Mouse (Mus musculus) kidney, postnatal 25 days (tissue): ENCODE data around the gene Acot4.
"Not testable (repeated sequence)": the region's sequence is repeated elsewhere in the genome, so short reads cannot be mapped to it uniquely, and the experiment has no call there.

Source experiments
- DNase-seq, 2 experiments: peaks; one replicate each; pipeline ENCODE4 v3.0.0; 2021; ENCODE audit warnings: mixed read lengths in 2 of 2

Acot4 gene

DNA sequence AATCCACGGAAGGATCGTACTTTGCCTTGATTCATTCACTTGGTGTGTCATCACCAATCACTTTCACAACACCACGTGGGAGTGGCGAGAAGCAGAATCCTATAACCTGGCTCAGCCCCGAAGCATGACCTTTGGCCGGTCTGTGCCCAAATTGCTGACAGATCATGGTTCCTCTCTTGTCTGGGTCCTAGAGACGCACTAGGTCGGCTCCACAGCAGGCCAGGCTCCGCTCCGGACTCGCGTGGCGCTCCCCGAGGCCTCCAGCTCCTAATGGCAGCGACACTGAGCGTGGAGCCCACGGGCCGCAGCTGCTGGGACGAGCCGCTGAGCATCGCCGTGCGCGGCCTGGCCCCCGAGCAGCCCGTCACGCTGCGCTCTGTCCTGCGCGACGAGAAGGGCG, at the start of gene Acot4:
TSS of gene Acot4 (plus strand) at position 139 of the 400 bp plus-strand sequence.
- DNase-seq = peak; percentile 82 to 92

DNA sequence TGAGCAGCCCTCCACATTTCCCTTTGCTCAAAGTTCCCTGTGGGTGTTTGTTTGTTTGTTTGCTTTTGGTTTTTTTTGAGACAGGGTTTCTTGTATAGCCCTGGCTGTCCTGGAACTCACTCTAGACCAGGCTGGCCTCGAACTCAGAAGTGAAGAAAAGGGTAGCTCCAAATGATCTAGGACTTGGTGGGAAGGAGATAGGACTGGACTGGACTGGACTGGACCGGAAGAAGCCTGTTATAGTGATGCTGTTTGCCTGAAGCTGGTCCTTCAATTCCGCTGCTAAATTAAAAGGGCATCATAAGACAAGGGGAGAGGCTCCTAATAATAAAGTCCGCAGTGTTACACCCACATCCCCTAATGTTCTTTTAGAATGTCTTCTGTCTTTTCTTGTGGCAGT, 49.7 kb upstream of the Acot4 start:
- DNase-seq = peak; percentile 18 to 39

DNA sequence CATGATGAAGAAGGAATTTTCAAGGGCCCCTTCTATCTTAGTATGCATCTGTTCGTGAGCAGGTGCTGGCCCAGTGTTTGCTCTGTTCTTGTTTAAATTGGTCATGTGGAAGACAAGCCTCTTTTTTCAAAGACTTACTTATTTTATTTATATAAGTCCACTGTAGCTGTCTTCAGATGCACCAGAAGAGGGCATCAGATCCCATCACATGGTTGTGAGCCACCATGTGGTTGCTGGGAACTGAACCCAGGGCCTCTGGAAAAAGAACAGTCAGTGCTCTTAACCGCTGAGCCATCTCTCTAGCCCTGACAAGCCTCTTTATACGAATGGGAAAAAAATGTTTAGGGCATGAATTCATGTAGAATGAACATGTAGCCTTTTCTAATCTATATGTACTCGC, 48.8 kb upstream of the Acot4 start:
- DNase-seq = no peak

DNA sequence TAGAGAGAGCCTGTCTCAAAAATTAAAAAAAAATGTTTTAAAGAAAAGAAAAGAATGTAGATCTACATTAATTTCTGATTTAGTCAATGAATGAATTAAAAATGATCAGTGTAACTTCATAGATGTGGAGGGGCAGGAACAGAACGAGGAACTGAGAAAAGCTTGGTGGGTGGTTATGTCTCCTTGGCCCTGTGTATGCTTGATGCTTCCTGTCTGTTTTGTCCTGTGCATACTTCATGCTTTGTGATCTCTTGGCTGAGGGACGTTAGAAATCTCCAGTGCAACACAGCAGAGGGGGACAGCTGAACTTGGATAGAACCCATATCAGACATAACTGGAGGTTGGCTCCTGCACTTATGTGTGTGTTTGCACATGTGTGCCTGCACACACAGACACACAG, 41.0 kb upstream of the Acot4 start:
- no peak for DNase-seq

DNA sequence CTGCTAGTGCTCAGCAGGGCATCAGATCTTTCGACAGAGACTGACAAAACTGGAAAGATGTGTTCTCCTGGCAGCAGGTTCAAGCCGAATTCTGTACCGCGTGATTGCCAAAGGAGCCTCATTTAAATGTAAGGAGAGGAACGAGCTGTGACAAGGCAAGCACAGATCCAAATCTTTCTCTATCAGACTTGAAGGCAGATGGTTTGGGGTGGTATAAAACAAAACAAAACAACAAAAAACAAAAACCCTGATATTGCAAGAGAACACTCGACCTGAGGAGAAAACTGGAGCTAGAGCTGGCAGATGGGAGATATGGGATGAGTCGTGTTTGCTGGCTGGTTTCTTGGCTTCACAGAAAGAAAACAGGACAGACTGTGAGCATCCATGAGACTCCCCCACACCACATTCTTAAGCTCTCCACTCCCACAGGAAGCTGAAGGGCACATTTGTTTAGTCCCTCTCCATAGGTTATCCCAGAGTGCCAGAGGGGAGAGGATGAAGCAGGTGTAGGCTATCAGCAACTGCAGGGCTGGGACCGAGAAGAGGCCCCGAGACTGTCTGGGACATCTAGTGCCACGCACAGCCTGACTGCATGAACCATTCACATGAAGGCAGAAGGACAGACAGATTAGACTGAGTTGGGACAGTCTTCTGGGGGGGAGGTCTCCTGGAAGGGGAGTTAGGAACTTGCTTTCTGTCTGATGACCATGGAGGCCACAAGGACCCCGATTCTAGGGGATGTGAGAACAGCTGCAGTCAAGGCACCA, 39.7 kb upstream of the Acot4 start:
- peak in 1 of 2 experiments; percentile 39 for DNase-seq

DNA sequence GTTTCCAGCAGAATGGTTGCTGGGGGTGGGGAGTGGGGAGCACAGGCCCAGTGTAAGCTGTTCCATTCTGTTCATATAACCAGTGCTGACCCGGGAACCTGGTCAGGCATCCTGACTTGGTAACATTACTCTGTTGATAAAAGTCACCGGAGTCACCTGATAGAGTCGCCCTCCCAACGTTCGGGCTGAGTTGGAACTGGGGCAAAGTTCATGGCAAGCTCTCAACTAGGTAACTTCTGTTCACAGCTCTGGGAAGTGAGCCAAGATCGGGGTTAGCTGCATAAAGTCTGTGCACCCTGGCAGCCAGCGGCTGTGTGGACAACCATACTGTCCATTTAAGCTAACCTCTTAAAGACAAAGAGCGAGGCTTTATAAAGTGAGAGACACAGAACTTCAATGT, 38.9 kb upstream of the Acot4 start:
- DNase-seq = peak; percentile 95 to 97

DNA sequence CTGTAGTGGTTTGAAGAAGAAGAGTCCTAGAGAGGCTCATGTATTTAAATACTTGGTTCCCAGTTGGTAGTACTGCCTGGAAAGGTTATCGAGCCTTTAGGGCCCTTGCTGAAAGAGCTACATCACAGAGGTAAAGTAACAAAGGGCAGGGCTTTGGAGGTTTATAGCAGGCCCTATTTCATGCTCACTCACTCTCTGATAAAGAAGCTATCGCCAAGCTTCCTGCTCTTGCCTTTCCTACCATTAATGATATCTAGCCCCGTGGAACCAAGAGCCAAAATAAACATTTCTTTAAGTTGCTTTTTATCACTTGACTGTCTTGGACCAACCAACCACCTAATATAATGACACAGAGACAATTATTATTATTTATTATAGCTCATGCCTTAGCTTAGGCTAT, 37.8 kb upstream of the Acot4 start:
- no peak for DNase-seq

DNA sequence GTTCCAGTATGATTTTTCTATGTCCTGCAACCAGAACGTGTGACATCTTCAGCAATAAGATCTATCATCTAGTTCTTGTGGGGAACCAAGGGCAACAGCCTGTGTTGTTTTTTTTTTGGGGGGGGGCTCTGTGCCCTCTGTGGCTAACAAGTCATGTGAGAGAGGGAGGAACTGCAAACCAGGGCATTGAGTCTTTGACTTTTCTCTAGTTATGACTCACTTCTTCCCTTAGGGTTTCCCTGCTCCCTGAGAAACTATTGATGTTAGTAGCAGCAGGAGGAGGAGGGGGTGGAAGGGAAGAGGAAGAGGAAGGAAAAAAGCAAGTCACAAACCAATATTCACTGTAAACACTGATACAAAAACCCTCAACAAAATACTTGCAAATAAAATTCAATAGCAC, 34.3 kb upstream of the Acot4 start:
- no peak for DNase-seq

DNA sequence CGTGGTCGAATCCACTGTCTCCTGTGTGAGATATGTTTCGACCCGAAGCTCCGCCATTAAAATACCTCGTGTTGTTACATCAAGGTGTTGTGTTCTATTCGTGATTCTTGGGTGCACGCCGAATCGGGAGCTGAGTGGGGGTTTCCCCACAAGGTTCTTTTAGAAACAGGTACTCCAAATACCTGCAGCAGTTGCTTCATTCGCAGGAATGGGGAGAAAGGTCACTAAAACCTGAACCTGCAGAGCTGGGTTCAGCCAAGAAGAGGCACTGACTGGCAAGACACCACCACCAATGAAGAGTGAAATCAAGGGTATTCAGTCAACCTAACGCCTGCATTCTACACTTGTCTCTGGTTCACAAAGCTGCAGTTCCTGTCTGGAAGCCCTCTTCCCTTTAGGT, 29.9 kb upstream of the Acot4 start:
- peak in 1 of 2 experiments; percentile 58 for DNase-seq

DNA sequence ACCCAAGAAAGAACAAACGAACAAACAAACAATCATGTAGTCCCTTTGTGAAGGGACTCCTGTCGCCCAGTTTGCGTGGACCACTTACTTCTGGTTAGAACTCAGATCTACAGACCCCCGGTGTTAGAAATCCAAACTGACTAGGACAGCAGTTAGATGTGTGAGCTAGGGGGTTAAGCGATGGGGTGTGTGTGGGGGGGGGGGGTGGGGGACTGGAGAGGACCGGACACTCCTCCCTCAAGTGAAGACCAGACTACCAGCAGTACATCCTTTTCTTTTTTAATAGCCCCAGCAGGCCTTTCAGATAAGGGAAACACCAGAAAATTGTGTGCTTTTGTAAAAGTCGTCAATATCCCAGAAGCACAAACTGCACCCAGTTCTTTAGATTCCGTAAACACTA, 29.4 kb upstream of the Acot4 start:
- DNase-seq = no peak

DNA sequence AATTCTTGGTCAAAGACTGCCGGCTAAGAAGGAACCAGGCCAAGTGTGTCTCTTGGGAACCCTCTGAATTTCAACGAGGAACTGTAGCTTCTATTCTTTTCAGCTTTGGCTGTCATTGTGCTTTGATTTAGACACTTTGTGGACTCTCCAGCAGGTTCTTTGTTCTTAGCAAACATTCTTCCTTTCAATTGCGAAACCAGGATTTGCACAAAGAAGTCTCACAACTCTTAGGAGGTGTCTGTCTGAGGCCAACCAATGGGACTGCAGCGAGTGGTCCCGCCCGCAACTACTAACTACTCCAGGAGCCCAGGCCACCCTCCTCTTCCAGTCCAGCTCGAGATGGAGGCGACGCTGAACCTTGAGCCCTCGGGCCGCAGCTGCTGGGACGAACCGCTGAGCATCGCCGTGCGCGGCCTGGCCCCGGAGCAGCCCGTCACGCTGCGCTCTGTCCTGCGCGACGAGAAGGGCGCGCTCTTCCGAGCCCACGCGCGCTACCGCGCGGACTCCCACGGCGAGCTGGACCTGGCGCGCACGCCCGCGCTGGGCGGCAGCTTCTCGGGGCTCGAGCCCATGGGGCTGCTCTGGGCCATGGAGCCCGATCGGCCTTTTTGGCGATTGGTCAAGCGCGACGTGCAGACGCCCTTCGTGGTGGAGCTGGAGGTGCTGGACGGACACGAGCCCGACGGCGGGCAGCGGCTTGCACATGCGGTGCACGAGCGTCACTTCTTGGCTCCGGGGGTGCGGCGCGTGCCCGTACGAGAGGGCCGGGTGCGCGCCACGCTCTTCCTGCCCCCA, 28.8 kb upstream of the Acot4 start, which contains the start of gene Acot1:
TSS of gene Acot1 (plus strand) at position 320 of the 795 bp plus-strand sequence.
- peak; percentile 83 to 94 for DNase-seq

DNA sequence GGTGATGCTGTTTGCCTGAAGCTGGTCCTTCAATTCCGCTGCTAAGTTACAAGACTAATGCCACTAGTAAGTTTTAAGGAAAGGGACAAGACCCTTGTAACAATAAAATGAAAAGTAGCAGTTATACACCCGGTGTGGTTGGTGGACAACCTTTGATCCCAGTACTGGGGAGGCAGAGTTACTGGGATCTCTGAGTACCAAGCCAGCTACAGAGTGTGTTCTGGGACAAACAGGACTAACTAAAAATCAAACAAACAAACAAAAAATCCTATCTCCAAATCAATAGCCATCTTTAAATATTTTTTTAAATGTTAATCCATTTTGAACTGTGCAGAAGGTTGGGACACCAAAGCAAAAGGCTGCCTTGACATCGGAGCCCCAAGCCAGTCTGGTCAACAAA, 28.0 kb upstream of the Acot4 start:
- DNase-seq = no peak

DNA sequence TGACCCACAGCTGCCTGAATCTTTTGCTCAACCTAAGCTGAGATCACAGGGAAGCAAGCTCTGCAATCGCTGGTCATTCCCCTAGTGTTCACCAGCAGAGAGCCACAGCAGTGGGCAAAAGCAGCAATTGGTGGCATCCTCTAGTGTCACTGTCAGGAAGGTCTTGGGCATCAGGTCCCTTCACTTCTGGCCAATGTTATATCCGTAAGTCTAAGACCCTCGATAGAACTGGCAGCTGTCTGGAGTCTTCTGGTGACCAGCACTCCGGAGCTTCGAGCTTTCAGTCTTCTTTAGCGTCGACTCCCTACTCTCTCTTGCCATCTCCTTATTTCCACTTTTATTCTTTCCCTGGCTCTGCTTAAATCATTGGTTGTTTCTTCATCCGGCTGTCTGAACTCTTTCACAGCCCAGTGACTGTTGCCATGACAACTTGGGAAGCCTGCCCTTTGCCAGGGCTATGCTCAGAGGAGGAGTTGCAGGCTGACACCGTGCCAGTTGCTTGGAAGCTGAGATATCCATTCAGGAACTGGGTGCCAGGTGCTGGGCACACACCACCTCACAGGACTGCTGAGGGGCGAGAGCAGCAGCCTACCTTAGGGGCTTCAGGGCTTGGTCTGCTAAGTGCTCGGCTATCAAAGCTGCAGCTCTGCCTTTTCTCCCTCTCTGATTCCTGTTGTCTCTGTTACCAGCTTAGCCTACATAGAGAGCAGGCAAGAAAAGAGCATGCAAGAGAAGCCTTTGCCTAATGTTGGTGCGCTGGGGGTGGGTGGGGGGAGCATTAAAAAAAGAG, 26.7 kb upstream of the Acot4 start:
- peak; percentile 97 for DNase-seq

DNA sequence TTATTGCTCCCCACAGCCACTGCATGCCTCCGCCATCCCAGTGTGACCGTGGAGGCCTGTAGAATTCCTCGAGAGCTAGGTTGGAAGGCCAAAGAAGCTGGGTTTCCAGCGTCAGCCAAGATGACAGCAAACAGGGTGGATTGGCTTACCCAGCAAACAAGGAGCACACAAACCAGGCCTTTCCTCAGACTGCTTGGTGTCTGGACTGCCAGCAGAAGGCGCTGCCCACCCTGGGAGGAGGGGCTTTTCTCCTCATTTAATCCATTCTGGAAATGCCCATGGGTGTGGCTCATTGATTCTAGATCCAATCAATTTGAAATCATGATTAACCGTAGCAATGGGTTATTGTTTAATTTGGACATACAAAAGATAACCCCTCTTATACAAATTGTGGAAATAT, 25.0 kb upstream of the Acot4 start:
- no peak for DNase-seq

DNA sequence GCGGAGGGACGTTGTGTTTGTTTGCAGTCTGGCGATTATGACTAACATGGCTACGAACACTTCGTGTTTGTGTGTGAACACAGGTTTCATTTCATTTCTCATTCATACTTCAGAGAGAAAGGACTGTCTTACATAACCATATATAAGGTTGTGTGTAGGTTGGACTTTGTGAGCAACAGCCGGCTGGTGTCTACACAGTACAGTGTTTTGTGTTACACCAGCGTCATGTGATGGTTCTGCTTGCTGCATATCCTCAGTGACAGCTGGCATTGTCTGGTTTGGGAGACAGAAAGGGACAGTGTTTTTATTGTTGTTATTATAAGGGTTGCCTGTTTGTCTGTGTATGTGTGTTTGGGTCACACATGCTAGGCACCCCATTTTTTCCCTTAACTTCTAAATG, 24.5 kb upstream of the Acot4 start:
- no peak for DNase-seq

DNA sequence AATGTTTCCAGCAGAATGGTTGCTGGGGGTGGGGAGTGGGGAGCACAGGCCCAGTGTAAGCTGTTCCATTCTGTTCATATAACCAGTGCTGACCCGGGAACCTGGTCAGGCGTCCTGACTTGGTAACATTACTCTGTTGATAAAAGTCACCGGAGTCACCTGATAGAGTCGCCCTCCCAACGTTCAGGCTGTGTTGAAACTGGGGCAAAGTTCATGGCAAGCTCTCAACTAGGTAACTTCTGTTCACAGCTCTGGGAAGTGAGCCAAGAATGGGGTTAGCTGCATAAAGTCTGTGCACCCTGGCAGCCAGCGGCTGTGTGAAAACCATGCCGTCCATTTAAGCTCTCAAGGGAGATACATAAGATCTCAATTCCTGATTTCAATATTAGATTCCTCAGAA, 17.7 kb upstream of the Acot4 start:
- DNase-seq = peak; percentile 93 to 95

DNA sequence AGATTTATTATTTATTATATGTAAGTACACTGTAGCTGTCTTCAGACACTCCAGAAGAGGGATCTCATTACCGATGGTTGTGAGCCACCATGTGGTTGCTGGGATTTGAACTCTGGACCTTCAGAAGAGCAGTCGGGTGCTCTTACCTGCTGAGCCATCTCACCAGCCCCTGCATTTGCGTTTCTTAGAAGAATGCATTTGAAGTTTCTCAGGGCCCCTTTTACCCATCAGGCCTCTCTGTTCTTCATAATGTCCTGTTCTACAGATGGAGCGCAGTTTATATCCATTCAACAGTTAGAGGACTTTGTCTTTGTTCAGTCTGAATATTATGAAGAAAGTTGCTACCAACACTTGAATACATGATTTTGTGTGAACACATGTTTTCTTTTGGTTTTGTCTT, 15.9 kb upstream of the Acot4 start:
- DNase-seq = not testable (repeated sequence)

DNA sequence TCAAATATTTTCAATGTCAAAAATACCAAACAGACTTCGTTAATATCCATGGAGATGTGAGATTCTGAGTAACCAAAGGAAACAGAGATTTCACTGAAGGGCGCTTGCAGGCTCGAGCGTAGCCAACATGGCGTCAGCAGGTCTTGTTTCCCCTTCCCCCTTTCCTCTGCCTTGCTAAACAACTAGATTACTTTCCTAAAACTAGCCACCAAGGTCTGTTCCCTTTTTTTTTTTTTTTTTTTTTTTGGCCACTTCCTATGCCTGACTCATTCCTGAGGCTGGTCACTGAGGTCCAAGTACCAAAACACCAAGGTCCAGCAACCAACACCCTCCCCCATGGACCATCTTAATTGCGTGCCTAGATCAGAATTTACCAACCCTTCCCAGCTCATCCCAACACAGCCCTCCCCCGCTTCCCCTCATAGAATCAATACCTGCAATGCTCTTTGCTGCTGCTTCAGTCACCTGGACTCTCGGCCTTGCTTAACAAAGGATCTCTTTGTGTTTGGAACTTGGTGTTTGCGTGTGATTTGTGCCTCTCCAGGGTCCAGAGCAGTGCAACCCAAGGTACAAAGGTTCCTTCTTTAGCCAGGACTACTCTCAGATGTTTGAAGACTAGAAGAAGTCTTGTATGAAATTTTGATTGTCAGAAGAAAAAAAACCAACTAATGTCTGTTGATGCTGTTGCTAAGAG, 15.0 kb upstream of the Acot4 start:
- no peak for DNase-seq

DNA sequence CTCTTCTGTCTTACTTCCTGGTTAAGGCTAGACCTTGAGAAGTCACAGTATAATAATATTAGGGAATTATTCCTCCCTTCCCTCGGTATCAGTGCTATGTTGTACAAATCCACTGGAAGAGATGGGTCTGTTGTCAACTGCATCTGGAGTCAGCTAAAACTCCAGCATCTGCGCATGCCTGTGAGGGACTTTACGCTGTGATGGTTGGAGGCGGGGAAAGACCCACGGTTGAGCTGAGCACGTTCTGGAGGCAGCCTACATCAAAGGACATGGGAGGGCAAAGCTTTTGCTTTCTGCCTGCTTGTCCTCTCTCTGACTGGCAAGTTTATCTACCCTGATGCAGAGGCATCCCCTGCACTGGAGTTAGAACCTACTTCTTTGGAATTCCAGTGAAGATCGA, 12.3 kb upstream of the Acot4 start:
- no peak for DNase-seq

DNA sequence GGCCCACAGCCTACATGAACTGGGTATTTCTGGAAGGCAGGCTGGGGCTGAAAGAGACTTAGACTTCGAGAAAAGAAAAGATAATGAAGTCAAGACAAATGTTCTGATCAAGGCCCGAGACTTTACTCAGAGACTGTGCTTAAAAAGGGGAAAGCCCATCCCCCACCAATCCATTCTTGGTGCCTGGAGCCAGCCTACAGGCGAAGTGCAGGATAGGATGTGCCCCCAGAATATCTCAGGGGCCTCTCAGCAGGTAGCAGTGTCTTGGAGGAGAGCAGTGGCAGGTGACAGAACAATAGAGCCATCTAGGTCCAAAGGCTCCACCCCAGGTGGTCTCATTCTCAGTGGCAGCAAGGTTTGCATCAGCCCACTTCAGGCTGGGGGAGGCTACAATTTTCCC, 9.9 kb upstream of the Acot4 start:
- DNase-seq = not testable (repeated sequence)

DNA sequence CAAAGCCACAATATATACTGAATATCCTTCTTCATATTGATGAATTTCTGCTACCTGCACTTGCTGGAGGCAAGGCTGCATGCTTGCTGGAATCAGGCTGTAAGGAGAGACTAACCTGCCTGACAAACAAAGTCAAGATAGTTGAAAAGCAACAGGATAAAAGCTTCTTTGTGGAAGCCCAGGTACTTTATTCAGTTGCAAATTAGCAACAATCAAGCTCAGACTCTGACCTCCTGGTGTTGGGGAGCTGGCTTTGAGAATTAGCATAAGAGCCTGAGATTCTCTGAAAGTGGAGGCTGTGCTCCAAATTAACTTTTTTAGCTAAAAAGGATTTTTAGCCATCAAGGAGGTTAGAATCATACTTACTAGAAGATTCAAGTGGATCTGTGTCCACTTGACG, 9.1 kb upstream of the Acot4 start:
- not testable (repeated sequence) for DNase-seq

DNA sequence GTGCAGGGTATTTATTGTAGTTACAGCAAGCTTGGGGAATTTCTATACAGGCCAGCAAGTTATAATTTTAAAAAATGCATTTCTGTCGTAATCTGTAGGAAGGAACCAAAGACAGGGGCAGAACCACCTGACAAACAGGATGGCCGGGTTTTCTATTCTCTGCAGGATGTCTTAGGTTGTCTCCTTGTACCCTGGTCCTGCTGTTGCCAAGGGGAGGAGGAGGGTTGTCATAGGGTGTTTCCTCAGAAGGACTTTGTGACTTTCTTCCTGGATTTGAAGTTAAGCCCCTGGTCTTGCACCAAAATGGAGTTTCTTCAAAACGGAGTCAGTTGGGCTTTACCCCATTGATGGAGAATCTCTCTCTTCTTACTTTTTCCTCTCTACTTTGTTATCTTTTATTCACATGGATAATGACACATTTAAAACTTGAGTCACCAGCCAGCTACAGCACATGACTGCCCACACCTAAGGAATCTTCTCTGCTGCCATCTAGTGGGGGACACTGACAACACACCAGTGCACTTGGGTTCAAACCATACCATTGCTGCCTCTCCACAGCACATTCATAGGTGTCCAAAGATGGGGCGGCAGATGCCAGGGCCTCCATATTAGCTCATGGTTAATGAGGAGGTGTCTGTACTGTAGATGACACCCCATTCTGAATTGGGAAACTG, 7.4 kb upstream of the Acot4 start:
- DNase-seq = peak; percentile 81 to 89
